Mouse (Mus musculus) cerebellum, postnatal 4 days (tissue): ENCODE data around the gene Meiob.

ENCODE experiments used
- DNase-seq, 2 experiments: peaks; one replicate each; pipeline ENCODE4 v3.0.0; 2022; ENCODE audit warnings: low spot score in 2 of 2, mixed read lengths in 1 of 2

Gene Meiob

DNA sequence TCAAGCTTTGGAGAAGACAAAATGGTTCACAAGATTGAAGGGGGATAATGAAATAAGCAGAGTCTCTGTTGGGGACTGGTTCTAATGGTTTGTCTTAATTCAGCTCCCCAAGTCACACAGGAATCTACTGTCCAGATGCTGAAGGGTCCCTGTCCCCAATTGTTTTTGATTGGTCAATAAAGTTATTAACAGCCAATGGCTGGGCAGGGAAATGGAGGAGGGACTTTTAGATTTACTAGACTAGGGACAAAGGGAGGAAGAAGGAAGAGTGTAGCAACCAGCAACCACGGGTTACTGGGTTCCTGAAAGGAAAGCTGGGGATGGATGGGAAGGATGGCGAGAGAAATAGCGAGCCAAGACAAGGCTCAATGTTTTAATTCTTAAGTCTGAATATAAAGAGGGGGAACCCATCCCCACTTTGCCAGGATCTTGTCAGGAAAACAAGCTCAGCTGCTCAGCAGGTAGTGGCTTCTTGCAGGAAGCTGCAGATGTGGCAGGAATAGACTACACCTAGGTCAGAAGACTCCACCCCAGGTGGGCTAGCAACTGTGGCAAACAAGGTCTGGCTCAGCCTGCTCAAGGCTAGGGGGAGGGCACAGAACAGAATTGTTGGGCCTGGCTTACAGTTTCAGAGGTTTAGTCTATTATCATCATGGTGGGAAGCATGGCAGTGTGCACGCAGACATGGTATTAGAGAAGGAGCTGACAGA lies 69.8 kb downstream of the Meiob start:
- no peak for DNase-seq

DNA sequence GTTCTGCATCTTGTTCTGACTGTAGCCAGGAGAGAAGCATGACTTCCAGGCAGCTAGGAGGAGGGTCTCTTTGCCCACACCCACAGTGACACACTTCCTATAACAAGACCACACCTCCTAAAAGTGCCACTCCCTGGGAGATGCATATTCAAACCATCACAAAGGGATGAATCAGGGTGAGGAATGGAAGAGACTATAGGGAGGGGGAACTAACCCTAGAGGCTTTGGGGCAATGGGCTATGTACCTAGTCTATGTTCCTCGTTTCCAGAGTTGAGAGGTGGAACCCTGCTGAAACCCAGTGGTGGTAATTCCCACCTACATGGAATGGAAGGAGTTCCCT lies 70.3 kb downstream of the Meiob start:
- DNase-seq = no peak

DNA sequence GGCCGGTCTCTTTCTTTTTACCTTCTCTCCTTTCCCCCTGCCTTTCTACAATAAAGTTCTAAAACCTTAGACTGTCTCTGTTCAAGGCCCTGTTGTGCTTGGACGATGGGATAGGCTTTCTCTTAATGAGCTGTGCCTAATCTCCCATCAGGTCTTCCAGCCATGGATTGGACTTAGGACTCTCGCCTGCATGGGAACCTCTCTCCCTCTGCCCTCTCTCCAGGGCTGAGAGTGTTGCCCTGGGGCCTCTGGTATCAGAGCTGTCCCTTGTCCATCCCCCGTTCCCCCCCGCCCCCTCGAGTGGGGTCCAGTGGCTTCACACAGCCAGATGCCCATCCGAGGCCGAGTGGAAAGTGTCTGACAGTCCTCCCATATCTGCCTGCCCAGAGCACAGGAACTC lies 70.9 kb downstream of the Meiob start:
- no peak for DNase-seq

DNA sequence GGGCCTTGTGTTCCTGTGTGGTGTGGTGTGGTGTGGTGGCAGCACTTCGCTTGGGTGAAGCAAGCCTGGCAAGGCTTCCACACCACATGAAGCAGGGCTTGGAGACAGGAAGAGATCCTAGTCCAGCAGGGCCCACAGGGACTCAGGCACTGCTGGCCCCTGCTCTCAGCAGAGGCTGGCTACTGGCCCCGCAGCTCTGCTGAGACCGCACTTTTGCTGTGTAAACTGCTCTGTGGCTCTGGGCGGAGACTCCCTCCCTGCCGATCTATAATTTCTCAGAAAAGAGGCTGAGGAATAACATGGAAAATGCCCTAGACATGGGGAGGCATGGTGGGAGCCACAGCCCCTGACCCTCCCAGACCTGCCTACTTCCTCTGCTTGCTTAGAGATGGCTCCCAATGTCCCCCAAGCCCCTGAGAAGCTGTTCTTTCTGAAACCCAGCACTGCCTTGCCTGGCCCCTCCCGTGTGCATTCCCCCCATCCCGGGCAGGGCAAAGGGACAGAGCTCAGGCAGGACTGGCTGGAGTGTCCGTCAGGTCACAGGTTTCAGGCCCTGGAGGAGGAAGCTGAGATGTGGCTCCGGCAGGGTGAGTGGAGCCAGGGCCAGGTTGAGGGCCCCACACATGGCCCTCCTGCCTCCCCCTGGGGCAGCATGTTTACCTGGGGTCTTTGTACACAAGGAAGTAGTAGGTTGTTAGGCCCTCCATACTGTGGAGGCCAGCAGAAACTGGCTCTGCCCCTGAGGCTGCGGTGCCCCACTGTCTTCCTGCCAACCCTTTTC lies 73.4 kb downstream of the Meiob start:
- DNase-seq = no peak

DNA sequence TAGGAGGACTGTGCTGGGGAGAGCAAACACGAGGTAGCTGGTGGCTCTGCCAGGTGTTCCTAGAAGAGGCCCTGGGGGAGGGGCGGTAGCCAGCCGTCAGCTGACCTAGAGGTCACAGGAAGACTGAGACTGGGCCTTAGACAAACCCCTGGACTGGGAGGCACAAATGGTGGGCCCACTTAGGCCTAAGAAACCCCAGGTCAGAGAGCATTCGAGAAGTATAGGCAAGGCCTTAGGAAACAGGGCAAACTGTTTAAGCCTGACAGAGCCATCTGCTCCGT lies 74.0 kb downstream of the Meiob start:
- no peak for DNase-seq

DNA sequence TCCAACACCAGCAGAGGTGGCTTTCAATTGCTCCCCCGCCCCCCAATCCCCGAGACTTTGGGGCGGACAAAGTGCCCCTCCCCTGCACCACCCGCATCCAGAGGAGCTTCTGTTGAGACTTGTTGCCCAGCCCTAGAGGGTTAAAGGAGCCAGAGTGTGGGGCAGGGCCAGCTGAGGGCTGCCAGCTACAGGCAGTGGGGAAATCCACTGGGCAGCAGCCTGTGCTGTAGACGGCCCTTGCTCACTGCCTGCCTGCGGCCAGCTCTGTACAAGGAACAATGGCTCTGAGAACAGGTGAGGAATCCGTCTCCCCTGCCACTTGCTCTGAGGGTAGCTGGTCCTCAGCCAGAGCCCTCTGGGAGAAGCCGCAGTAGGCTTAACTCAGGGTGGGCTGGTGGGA lies 74.4 kb downstream of the Meiob start:
- DNase-seq = no peak

DNA sequence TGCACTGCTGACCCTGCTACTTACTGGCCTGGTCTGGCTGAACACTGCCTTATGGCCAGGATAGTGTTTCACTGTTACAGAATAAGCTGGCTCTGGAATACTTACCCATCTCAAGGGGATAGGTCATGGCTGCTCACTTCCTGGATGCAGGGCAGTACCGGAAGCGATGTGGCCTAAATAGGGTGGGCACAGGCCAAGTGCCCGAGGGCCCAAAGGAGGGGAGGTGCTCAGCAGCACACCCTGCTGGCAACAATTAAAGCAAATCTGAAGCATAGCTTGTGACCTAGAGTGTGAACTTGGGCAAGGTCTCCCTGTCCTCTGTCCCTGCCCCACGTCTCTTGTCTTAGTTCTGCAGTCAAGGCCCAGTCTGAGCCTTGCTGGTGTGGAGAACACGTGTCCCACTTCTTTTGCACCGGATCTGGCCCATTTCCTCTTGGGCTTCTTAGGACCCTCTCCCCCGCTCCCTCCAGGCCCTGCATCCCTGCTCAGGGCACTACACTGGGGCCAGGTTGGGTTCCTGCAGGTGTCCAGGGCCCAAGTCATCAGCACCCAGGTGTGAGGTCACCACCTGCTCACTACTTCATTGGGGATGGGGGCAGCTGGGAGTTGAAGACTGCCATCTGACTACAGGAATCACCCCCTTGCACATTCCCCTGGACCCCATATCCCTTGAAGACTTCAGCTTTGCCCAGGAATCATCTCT lies 77.8 kb downstream of the Meiob start:
- peak in 1 of 2 experiments; percentile 34 for DNase-seq

DNA sequence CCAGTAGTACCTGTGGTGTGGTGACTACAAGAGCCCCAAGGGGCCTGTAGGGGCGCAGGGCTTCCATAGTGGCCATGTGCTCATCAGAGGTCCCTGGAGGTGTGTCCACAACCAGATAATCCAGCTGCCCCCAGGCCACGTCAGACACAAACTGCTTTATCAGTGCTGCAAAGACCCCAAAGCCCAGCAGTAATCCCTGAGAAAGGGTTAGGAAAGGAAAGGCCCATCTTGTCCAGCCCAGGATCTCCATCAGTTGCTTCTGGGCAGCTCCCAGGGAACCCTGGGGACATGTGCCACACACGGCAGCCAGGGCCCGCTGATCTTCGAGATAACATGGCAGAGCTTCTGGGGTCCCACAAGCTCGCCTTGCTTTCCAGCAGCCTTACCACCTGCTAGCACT lies 80.3 kb downstream of the Meiob start:
- no peak for DNase-seq

DNA sequence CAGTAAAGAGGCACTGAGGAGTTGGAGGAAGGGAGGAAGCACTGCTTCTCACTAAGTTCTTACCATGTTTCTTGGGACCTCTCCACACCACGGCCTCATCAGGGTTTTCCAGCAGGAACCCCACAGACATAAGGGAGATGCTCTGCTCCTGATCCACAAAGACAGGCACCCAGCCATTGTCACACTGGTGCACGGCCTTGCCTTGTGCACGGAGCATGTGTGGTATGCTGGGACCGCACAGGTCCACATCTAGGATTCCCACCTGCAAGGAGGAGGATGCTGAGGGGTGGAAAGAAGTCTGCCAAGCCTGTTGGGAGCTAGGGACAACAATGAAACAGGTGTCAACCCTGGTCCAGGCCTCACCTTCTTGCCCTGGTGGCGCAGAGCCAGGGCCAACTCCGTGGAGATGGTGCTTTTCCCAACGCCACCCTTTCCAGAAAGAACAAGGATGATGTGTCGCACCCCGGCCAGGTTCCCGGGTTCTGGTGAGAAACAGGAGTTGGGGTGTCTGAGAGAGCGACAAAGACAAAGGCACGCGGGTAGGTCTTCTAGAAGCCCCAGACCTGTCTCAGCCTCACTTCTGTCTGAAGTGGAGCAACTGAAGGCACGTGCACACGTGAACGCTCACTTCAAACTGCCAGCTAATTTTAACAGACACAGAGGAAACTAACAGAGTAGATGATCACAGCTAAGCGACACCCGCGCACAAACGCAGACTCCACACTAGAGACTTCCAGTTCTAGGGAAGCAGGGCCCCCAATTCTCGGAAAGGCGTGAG lies 81.5 kb downstream of the Meiob start:
- no peak for DNase-seq

DNA sequence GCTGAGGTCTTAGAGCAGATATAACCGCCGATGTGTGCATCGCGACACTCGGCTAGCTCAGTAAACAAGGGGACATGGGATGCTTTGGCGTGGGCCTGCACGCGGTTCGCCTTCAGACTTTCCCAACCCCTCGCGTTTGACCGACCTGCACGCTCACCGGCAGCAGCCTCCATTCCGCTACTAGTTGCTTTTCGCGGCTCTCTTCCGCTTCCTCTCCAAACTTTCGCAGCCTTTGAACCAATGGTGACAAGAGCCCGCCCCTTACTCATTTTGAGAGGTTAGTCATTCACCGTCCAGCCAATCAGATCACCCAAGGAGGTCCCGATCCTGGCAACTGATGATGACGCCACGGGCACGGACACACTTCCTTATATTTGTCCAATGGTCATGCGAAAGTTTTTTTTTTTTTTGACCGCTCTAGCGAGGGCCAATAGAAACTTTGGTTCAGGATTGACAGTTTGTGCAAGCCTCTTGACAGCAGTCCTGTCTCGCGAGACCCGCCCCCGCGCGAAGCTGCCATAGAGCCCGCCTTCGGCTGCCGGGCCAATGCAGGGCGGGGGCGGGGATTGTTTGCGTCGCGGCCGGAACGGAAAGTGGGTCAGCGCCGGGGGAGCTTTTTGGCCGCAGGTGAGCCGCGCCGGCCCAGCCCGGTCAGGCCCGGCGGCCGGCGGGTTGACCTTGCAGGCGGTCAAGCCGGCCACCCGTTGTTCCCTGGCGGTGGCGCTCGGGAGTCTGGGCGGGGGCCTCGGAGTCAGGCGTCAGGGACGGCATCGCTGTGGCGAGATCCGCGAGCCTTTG lies 82.2 kb downstream of the Meiob start, which contains the start of the genes Nubp2 and Spsb3:
TSS of gene Nubp2 (minus strand) at position 216 of the 798 bp plus-strand sequence.
TSS of gene Spsb3 (plus strand) at position 510 of the 798 bp plus-strand sequence.
- DNase-seq = peak; percentile 91 to 96

DNA sequence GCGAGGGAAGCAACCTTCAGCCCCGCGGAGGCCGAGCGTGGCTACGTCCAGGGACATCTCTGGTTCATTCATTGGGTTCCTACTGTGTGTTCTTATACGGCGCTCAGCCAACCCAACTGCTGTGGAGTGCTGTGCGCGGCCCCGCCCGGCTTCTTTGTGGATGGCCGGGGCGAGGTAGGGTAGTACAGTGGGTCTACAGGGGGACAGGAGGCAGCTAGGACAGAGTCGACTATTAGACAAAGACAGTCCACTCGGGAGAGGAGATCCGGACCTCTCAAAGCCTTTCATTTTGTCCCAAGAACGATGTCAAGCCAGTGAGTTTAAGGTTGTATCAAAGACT lies 82.8 kb downstream of the Meiob start:
- DNase-seq = no peak

DNA sequence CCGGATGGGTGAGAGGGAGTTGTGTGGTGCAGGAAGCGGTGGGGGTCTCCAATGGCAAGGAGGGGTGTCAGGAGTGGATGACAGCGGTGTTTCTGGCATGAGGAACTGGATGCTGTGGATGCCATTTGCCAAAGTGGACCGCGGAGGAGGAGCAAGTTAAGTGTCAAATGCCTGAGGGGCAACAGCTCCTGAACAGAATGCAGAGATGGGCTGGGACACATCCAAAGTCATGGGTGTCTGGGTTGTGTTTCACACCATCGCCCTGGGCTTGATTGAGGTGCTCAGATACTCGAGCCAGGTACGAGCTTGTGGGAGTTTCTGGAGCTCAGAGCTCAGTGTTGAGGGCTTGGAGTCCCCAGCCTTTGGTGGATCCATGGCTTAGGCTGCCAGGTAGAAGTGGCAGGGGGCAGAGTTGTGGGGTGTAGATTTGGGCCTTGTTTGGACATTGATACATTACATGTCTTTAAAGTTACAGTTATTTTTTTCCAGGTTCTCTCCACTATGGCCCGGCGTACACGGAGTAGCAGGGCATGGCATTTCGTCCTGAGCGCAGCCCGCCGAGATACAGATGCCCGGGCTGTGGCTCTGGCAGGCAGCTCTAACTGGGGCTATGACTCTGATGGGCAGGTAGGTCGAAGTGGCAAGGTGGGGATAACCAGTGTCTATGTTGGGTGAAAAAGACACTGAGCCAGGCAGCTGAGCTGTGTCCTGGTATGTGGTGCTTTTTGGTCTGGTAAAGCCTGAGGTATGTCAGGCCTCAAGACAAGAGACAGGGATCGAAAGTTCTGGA lies 83.4 kb downstream of the Meiob start:
- no peak for DNase-seq

DNA sequence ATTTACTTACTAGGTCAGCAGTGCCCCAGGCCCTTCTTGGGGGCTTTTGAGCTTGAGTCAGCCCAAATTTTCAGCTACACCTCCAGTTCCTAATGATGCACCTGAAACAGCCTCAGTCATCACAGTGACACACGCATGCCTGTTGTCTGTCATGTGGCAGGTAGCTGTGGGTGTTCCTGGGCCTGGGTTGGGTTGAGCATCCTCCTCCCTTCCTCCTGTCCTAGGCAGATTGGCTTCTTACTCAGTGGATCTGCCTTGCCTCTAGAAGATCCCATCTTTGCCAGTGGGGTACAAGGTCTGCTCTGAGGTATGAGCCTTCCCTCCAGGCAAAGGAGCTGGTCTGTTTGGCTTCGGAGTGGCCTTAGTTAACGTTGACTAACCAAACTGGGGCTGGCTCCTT lies 84.8 kb downstream of the Meiob start:
- no peak for DNase-seq
